Mouse (Mus musculus) limb, embryonic 15.5 days (tissue): ENCODE measurements around the gene 4930558K02Rik. TPM values are rescaled to one million over a fixed set of nuclear protein-coding genes. Genes with fewer than 3 reads are reported as not detected.

Source experiments
- ATAC-seq: fragments of 200-750 bp; cut with Nextera tagmentation; 2 replicates; pipeline ENCODE4 v1.8.0; 2017; ENCODE audit warnings: low read depth, moderate TSS enrichment; ENCODE audit not compliant: insufficient number of reproducible peaks, low FRiP score, low TSS enrichment
- H3K27ac ChIP-seq: fragments of 300-500 bp; sonication (generic); 2 replicates; pipeline ENCODE4 v1.5.1; 2015; ENCODE audit warnings: moderate library complexity, mild to moderate bottlenecking, inconsistent platforms
- H3K27me3 ChIP-seq: fragments of 300-500 bp; sonication (generic); 2 replicates; pipeline ENCODE4 v1.6.1; 2015; ENCODE audit warnings: inconsistent platforms
- H3K36me3 ChIP-seq: fragments of 300-500 bp; sonication (generic); 2 replicates; pipeline ENCODE4 v1.6.1; 2015; ENCODE audit warnings: inconsistent platforms
- H3K4me1 ChIP-seq: fragments of 300-500 bp; sonication (generic); 2 replicates; pipeline ENCODE4 v1.6.1; 2015; ENCODE audit warnings: inconsistent platforms
- H3K4me2 ChIP-seq: fragments of 300-500 bp; sonication (generic); 2 replicates; pipeline ENCODE4 v1.6.1; 2015; ENCODE audit warnings: mild to moderate bottlenecking, inconsistent platforms
- H3K4me3 ChIP-seq: fragments of 300-500 bp; sonication (generic); 2 replicates; pipeline ENCODE4 v1.5.1; 2015; ENCODE audit warnings: mild to moderate bottlenecking, inconsistent platforms
- H3K9ac ChIP-seq: fragments of 300-500 bp; sonication (generic); 2 replicates; pipeline ENCODE4 v1.6.1; 2015; ENCODE audit warnings: inconsistent platforms
- H3K9me3 ChIP-seq: fragments of 300-500 bp; sonication (generic); 2 replicates; pipeline ENCODE4 v1.6.1; 2016; ENCODE audit warnings: inconsistent platforms
- WGBS: fragments of 180-500 bp; shearing (Covaris S2); methylation state at CpG from one replicate; pipeline ENCODE4 v1.1.7; 2015; 5-methylcytosine and 5-hydroxymethylcytosine counted together
- polyA plus RNA-seq: library from polyadenylated mRNA; unstranded; fragments of >200 nt; fragmentation: Nextera tagmentation; extraction: Ambion mirVana; gene quantifications from 2 replicates; pipeline ENCODE4 v1.2.1, GENCODE M21; 2015

Gene 4930558K02Rik
- polyA plus RNA-seq, 1 experiment from 2014 or later = not detected

DNA sequence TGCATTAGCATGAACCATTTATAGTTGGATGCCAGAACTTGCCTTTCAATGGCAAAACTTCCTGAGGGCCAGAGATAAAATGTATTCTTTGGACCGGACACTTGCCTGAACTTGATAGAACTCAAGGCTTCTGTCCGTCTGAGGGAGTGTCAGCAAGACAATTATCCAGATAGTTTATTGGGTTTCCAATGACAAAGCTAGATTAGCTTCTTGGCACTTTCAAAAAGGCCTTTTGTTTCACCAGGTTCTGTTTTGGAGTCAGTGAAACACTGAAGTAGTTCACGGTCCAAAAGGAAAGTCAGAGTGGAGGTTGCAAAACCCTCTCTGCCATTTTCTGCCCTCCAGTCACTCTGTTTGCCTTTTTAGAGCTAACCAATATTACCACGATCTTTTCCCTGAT lies 48.1 kb downstream of the 4930558K02Rik start:
- Histone ChIP-seq H3K36me3 (no peaks in the 10 kb centered on the region), H3K9me3 (no peaks in the 10 kb centered on the region), H3K9ac (no peak overlapping the region), H3K4me1 (no peaks in the 10 kb centered on the region), H3K4me2 (no peak overlapping the region), H3K4me3 (no peak overlapping the region), H3K27ac (no peak overlapping the region), H3K27me3 (no peaks in the 10 kb centered on the region)
- WGBS = 58% methylated on average over 4 of the region's 4 CpGs
- ATAC-seq = no peak

DNA sequence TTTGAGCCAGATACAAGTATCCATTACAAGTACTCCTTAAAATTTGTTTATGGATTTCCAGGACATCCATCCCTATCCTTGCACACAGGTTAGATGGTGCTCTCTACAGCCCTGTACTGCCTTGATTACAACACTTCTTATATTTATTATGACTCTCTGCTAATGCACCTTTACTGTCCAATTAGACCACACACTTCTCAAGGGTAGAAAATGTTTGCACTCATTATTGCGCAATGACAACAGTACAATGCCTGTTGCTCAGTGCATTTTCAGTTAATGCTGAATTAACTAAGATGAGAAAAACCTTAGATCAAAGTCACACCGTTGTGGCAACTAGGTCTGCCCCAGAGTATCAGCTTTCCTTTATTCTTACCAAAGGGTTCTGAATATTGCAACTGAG lies 51.5 kb downstream of the 4930558K02Rik start:
- Histone ChIP-seq H3K36me3 (no peaks in the 10 kb centered on the region), H3K4me2 (no peak overlapping the region), H3K4me1 (no peaks in the 10 kb centered on the region), H3K27me3 (no peaks in the 10 kb centered on the region), H3K9me3 (no peaks in the 10 kb centered on the region), H3K9ac (no peak overlapping the region), H3K27ac (no peak overlapping the region), H3K4me3 (no peak overlapping the region)
- WGBS = 78% methylated on average over 2 of the region's 2 CpGs
- no peak for ATAC-seq

DNA sequence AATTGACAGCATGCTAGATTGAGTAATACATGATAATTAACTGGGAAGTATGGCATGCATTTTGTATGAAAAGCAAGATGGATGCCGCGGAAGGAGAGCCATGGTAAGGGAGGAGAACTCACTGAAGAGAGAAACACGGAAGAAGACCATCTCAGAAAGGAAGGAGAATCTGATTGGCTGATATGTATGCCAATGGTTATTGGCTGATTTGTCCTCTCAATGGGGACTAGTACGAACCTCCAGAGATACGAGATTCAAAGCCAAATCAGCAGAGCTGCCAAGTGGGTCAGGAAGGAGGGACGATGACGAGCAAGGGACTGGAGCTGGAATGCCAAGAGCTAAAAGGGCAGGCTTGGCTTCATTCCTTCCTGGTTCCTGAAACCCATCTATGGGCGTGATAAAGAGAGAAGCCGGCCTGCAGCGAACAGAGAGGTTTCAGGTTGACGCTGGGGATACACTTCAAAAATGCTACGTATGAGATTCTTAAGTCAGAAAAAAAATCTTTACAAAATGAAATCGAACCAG lies 54.1 kb downstream of the 4930558K02Rik start:
- no peak overlapping the region for H3K27ac ChIP-seq
- no peak overlapping the region for H3K4me2 ChIP-seq
- 82% methylated on average over 13 of the region's 13 CpGs for WGBS
- H3K4me3 ChIP-seq = no peak overlapping the region
- H3K4me1 ChIP-seq = no peaks in the 10 kb centered on the region
- H3K9ac ChIP-seq = no peak overlapping the region
- no peaks in the 10 kb centered on the region for H3K27me3 ChIP-seq
- H3K9me3 ChIP-seq = no peaks in the 10 kb centered on the region
- H3K36me3 ChIP-seq = no peaks in the 10 kb centered on the region
- no peak for ATAC-seq

DNA sequence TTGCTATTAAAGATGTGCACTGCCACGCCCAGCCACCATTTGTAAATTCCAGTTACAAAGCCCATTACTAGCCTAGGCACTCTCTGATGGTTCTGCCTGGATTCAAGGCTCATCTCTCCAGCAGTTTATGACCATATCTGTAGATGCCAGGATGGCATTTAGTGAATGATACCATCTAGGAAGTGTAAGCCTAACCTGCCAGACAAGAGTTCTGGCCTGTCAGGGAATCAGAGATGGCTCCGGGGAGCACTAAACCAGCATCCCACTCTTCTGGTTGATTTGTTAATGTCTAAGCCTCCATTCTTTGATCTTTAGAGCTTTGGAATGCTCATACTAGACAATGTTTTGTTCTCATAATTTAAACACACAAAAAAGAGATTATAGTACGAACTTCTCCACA lies 55.1 kb downstream of the 4930558K02Rik start:
- Histone ChIP-seq H3K36me3 (no peaks in the 10 kb centered on the region), H3K27ac (no peak overlapping the region), H3K9me3 (no peaks in the 10 kb centered on the region), H3K9ac (no peak overlapping the region), H3K4me2 (no peak overlapping the region), H3K4me1 (no peaks in the 10 kb centered on the region), H3K27me3 (no peaks in the 10 kb centered on the region), H3K4me3 (no peak overlapping the region)
- no peak for ATAC-seq
- WGBS = 73% methylated on average over 3 of the region's 3 CpGs

DNA sequence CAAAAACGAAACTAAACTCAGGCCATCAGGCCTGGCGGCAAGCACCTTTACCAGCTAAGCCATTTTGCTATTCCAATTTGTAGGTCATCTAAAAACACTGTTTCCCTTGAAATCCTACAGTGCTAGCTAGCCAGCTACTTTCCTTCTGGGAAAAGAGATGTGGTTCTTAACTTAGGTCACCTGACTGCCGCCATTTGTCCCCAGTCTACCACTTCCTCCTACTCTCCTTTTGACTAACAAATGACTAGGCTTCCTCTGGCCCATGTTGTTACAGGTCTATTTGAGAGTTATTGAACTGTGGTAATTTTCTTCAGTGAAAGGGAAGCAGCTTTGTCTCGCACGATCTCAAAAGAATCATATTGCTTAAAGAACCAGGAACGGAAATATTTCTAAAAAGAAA lies 57.5 kb downstream of the 4930558K02Rik start:
- Histone ChIP-seq H3K27ac (no peak overlapping the region), H3K36me3 (no peaks in the 10 kb centered on the region), H3K4me2 (no peak overlapping the region), H3K9me3 (no peaks in the 10 kb centered on the region), H3K4me1 (peaks cover 4% of the 10 kb centered on the region; the same call in 1 of the 2 replicates), H3K9ac (no peak overlapping the region), H3K4me3 (no peak overlapping the region), H3K27me3 (no peaks in the 10 kb centered on the region)
- WGBS = 77% methylated on average over 6 of the region's 6 CpGs
- no peak for ATAC-seq

DNA sequence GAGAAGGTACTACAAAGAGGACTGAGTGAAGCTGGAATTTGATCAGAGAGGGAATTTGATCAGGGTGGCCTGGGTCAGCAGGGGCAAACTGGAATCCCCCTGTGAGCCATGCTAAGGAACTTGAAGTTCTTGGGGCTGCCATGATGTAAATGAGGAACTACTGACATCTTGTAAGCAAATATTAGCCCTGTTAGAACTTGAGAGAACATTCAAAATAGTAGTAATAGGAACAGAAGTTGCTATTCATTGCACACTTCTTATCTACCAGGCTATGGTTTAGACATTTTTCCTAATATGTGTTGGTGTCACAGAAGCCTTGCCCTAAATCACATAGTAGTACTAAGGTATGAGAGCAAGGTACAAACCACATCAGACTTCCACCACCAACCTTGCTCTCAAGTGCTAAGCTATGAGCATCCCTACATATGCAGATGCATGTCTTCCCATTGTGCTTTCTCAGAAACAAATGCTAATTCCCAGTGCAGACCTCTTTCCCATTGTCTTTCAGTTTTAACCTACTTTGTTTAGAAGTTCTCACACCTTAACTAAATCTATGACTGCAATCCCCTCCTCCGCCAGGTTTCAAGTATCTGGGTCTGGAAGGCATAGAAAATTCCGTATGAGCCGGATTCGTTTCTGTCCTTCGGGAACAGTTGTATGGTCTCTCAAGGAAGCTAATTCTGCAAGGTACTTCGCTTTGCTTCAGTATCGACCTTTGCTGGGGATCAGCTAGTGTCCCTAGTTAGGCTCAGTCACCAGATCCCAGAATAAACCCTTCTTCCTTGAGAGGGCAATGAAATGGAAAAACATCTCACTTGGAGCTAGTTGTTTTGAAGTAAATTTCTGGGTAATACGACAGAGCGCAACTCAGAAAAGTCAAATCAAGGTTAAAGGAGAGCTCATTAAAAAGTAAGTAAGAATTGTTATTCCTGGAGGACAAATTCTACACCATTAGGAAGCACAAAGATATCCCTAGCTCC lies 58.7 kb downstream of the 4930558K02Rik start:
- Histone ChIP-seq H3K4me1 (peaks cover 4% of the 10 kb centered on the region; the same call in 1 of the 2 replicates), H3K4me3 (no peak overlapping the region), H3K36me3 (no peaks in the 10 kb centered on the region), H3K9me3 (no peaks in the 10 kb centered on the region), H3K27me3 (no peaks in the 10 kb centered on the region), H3K27ac (no peak overlapping the region), H3K4me2 (no peak overlapping the region), H3K9ac (no peak overlapping the region)
- WGBS = 77% methylated on average over 9 of the region's 9 CpGs
- ATAC-seq = no peak

DNA sequence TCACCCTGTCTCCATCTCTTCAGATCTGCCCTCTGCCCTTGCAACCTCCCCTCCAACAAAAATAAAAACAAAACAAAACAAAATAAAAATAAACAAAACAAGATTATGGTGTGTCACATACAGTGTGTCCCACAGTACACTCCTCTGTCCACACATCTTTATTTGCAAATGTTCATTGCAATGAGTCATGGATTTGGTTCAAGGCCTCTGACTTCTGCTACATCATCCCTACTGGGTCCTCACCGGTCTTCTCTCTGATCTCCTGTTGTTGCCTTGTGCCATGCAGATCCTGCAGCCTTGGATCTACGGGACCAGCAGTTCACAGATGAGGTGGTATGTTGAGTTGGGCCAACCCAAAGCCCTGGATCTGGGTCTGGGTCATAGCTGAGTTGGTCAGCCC lies 59.8 kb downstream of the 4930558K02Rik start:
- Histone ChIP-seq H3K9me3 (no peaks in the 10 kb centered on the region), H3K4me3 (no peak overlapping the region), H3K27me3 (no peaks in the 10 kb centered on the region), H3K27ac (no peak overlapping the region), H3K4me1 (peaks cover 9% of the 10 kb centered on the region; the same call in 1 of the 2 replicates), H3K4me2 (no peak overlapping the region), H3K9ac (no peak overlapping the region), H3K36me3 (no peaks in the 10 kb centered on the region)
- no peak for ATAC-seq
- 88% methylated on average over 2 of the region's 2 CpGs for WGBS

DNA sequence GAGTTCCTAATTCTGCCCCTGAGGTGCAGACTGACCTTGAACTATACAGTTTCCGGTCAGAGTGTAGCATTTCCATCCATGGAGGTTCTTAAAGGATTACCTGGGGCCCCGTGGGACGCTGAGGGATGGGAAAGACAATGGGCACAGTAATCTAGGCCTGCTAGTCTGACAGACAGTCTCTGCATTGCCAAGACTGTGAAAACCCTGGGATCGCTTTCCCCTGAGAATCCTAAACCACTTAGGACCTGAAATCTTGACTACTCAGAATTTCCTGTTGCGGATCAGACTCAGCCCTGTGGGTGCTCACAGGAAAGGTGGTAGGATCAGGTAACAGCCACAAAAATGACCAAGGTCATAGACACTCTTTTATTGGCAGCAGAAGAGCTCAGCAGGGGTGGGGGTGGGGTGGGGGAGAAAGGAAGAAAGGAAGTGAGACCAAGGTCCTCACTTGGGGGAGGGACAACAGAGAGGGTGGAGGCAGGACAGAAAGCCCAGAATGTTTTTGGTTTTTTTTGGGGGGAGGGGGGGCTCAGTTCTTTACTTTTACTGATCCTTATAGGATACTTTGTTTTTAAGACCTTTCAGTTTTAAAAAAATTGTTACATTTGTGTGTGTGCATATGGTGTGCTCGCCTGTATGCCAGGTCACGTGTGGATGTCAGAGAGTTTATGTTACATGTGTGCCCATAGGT lies 60.6 kb downstream of the 4930558K02Rik start:
- Histone ChIP-seq H3K9me3 (no peaks in the 10 kb centered on the region), H3K27me3 (no peaks in the 10 kb centered on the region), H3K36me3 (no peaks in the 10 kb centered on the region), H3K4me3 (no peak overlapping the region), H3K27ac (no peak overlapping the region), H3K4me2 (no peak overlapping the region), H3K4me1 (peaks cover 15% of the 10 kb centered on the region; the same call in 1 of the 2 replicates), H3K9ac (no peak overlapping the region)
- WGBS = 53% methylated on average over 7 of the region's 7 CpGs
- ATAC-seq = no peak

DNA sequence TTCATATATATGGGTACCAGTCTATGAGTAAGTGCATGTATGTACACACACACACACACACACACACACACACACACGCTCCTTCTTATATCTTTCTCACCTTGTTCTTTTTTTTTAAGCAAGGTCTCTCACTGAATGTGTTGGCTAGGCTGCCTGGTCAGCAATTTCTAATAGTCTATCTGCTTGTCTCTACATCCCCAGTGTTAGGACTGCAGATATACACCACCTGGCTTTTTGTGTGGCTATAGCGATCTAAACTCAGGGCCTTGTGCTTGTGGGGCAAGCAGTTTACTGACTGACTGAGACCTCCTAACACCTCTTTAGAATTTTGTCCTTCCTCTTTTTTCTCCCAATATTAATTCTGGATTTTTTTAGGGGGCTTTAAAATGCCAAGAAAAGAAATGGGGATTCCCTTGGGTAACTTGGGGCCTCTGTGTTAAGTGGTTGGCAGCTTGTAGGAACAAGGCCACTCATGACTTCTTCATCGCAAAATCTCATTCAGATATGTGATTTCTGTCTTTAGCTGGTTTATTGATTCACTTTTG lies 61.4 kb downstream of the 4930558K02Rik start:
- WGBS = 82% methylated on average over 3 of the region's 3 CpGs
- H3K27ac ChIP-seq = no peak overlapping the region
- H3K27me3 ChIP-seq = no peaks in the 10 kb centered on the region
- H3K9me3 ChIP-seq = no peaks in the 10 kb centered on the region
- no peak overlapping the region for H3K9ac ChIP-seq
- no peak for ATAC-seq
- H3K36me3 ChIP-seq = no peaks in the 10 kb centered on the region
- no peak overlapping the region for H3K4me2 ChIP-seq
- no peak overlapping the region for H3K4me3 ChIP-seq
- H3K4me1 ChIP-seq = peaks cover 23% of the 10 kb centered on the region; the same call in 1 of the 2 replicates

DNA sequence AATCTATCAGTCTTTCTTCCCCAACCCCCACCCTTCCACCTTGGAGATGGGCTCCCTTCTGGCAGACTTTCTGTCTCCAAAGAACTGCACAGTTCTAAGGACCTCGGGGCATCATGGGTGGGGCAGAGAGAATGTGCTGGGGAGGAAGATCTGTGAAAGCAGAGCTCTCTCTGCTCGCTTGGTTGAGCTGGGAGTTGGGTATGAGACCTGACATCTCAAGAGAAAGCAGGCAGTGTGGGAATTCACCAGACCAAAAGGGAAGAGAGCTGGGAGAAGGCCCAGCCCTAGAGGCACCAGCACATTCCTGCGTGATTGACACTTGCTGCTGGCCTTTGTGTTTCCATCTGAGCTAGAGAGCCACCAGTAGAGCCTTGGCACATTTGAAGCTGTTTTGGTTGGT lies 63.4 kb downstream of the 4930558K02Rik start:
- H3K4me3 ChIP-seq = no peak overlapping the region
- H3K27ac ChIP-seq = no peak overlapping the region
- H3K9ac ChIP-seq = no peak overlapping the region
- 63% methylated on average over 3 of the region's 3 CpGs for WGBS
- no peaks in the 10 kb centered on the region for H3K36me3 ChIP-seq
- H3K4me1 ChIP-seq = peaks cover 23% of the 10 kb centered on the region; the same call in 1 of the 2 replicates
- H3K4me2 ChIP-seq = no peak overlapping the region
- ATAC-seq = no peak
- no peaks in the 10 kb centered on the region for H3K27me3 ChIP-seq
- no peaks in the 10 kb centered on the region for H3K9me3 ChIP-seq

DNA sequence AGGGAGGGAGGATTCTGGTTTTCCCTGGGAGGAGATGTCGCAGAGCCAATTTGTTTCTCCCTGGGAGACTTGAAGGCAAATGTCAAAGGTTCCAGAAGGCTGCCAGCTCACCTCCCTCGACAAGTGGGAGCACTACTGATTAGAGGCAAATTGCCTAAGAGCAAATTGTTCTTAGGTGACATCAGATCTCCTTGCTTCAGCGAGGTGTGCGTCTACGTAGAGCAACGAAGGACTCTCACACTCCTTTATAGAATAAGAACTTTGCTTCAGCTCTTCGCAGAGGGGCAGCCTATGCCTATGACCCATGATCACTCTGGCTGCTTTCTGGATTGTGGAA lies 65.8 kb downstream of the 4930558K02Rik start:
- Histone ChIP-seq H3K4me1 (peaks cover 21% of the 10 kb centered on the region; the same call in 1 of the 2 replicates), H3K9me3 (no peaks in the 10 kb centered on the region), H3K4me2 (no peak overlapping the region), H3K36me3 (no peaks in the 10 kb centered on the region), H3K9ac (no peak overlapping the region), H3K27me3 (no peaks in the 10 kb centered on the region), H3K4me3 (no peak overlapping the region), H3K27ac (peak overlapping the region; percentile 51; the same call in 1 of the 2 replicates)
- WGBS = 30% methylated on average over 7 of the region's 7 CpGs
- ATAC-seq = no peak
